ENCODE assay signal across 8 mouse cellular contexts in the genomic region with DNA sequence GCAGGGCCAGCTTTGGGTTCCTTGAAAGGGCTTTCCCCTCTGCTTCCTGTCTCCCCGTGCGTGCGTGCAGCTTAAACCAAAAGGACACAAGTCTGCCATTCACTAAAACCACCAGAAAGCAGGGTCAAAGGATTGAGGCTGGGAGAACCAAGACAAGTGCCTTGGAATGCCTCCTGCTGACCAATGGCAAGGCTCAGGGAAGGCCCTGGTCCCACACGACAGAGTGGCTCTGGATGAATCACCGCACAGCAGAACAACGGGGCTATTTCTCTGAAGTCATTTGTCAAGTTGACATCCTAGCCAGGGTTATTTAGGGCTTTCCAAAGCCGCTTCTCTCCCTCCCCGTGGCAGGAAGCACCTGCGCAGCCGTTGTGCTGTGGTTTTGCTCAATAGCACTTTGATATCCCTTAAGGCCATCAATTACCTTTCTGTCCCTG.
A peak's percentile ranks its signal among the peaks of the same experiment; 100 is the strongest.
DNase-seq lines count a peak whose midpoint lies in the region; ATAC-seq lines count a peak whose summit lies in the region.
"Had no signal": no experiment of that assay in that cellular context is flagged by ENCODE, and none has a peak within 500 bp of the region (broad histone marks: within the 10 kb centered on the region; RNA-seq: fewer than 3 reads in every experiment).

No protein-coding gene starts in this region.

- no peaks in the 10 kb centered on the region for H3K27me3 ChIP-seq in hindbrain, embryonic 16.5 days (replicated peaks; ENCODE audit: control insufficient read depth, insufficient read depth, low read length)
- no peaks in the 10 kb centered on the region for H3K27me3 ChIP-seq in midbrain, embryonic 16.5 days (ENCODE audit: control insufficient read depth, insufficient read depth, low read depth, low read length)
- no peaks in the 10 kb centered on the region for H3K27me3 ChIP-seq in forebrain, embryonic 12.5 days
- H3K27me3 ChIP-seq in liver, embryonic 11.5 days (replicated peaks; ENCODE audit: control insufficient read depth, insufficient read depth, low read length), result no peaks in the 10 kb centered on the region
- H3K27me3 ChIP-seq: liver, embryonic 15.5 days had no signal

- no peak overlapping the region; the same call in 1 of the 2 replicates for H3K9ac ChIP-seq in hindbrain, embryonic 16.5 days (ENCODE audit: low read depth, low read length)
- no peak overlapping the region for H3K9ac ChIP-seq in midbrain, embryonic 16.5 days (ENCODE audit: low read depth, low read length)
- no peak overlapping the region for H3K9ac ChIP-seq in forebrain, embryonic 12.5 days
- no peak overlapping the region for H3K9ac ChIP-seq in liver, embryonic 11.5 days (ENCODE audit: low read depth, low read length)
- H3K9ac ChIP-seq: liver, embryonic 15.5 days had no signal

- H3K9me3 ChIP-seq in hindbrain, embryonic 16.5 days (ENCODE audit: control insufficient read depth, low read length), result no peaks in the 10 kb centered on the region
- no peaks in the 10 kb centered on the region for H3K9me3 ChIP-seq in midbrain, embryonic 16.5 days (replicated peaks; ENCODE audit: control insufficient read depth, low read length, poor library complexity, severe bottlenecking)
- H3K9me3 ChIP-seq in forebrain, embryonic 12.5 days, result no peaks in the 10 kb centered on the region
- no peaks in the 10 kb centered on the region for H3K9me3 ChIP-seq in liver, embryonic 11.5 days (ENCODE audit: control insufficient read depth, low read length)
- H3K9me3 ChIP-seq: liver, embryonic 15.5 days had no signal

- peaks cover 14% of the 10 kb centered on the region for H3K4me1 ChIP-seq in hindbrain, embryonic 16.5 days (ENCODE audit: control insufficient read depth, insufficient read depth, low read depth, low read length)
- peaks cover 20% of the 10 kb centered on the region for H3K4me1 ChIP-seq in midbrain, embryonic 16.5 days (ENCODE audit: control insufficient read depth, insufficient read depth, low read length)
- peaks cover 25% of the 10 kb centered on the region for H3K4me1 ChIP-seq in forebrain, embryonic 12.5 days
- H3K4me1 ChIP-seq in liver, embryonic 11.5 days (replicated peaks; ENCODE audit: control insufficient read depth, insufficient read depth, low read length), result peaks cover 7% of the 10 kb centered on the region; the same call in 1 of the 2 replicates

- H3K36me3 ChIP-seq in hindbrain, embryonic 16.5 days (ENCODE audit: control insufficient read depth, insufficient read depth, low read length), result no peaks in the 10 kb centered on the region
- H3K36me3 ChIP-seq in midbrain, embryonic 16.5 days (ENCODE audit: control insufficient read depth, insufficient read depth, low read length), result no peaks in the 10 kb centered on the region
- H3K36me3 ChIP-seq in forebrain, embryonic 12.5 days (replicated peaks), result no peaks in the 10 kb centered on the region
- no peaks in the 10 kb centered on the region for H3K36me3 ChIP-seq in liver, embryonic 11.5 days (ENCODE audit: control insufficient read depth, insufficient read depth, low read length)
- H3K36me3 ChIP-seq: liver, embryonic 15.5 days had no signal

- no peak overlapping the region for H3K4me3 ChIP-seq in hindbrain, embryonic 16.5 days (ENCODE audit: low read length)
- H3K4me3 ChIP-seq in midbrain, embryonic 16.5 days (ENCODE audit: low read depth, low read length), result no peak overlapping the region
- no peak overlapping the region for H3K4me3 ChIP-seq in forebrain, embryonic 12.5 days (replicated peaks)
- H3K4me3 ChIP-seq in liver, embryonic 11.5 days (ENCODE audit: low read depth, low read length), result no peak overlapping the region
- H3K4me3 ChIP-seq: liver, embryonic 15.5 days had no signal

- ATAC-seq in hindbrain, embryonic 16.5 days, result peak; percentile 87
- no peak for ATAC-seq in midbrain, embryonic 16.5 days
- no peak for ATAC-seq in forebrain, embryonic 12.5 days (ENCODE audit: low FRiP score)
- ATAC-seq in liver, embryonic 11.5 days (replicated peaks; ENCODE audit: low FRiP score), result no peak

- DNase-seq in B cell, adult 2 months, result peak; percentile 32 to 38
- DNase-seq in adrenal gland, adult (ENCODE audit: inconsistent age in 2 of 2, low spot score in 1 of 2), result peak; percentile 86 to 91
- no peak for DNase-seq in urinary bladder, postnatal 36 days (ENCODE audit: low spot score in 2 of 2)
- DNase-seq in liver, embryonic 11.5 days (ENCODE audit: low spot score), result no peak

- WGBS in hindbrain, embryonic 16.5 days, result 20% methylated on average over 10 of the region's 10 CpGs
- 30% methylated on average over 10 of the region's 10 CpGs for WGBS in midbrain, embryonic 16.5 days
- 48% methylated on average over 10 of the region's 10 CpGs for WGBS in forebrain, embryonic 12.5 days
- 23% methylated on average over 10 of the region's 10 CpGs for WGBS in liver, embryonic 11.5 days

- peak overlapping the region; percentile 56; the same call in 1 of the 2 replicates for H3K27ac ChIP-seq in hindbrain, embryonic 16.5 days (ENCODE audit: low read depth, low read length)
- peak overlapping the region; percentile 50 for H3K27ac ChIP-seq in midbrain, embryonic 16.5 days (ENCODE audit: low read length)
- H3K27ac ChIP-seq in forebrain, embryonic 12.5 days, result no peak overlapping the region
- H3K27ac ChIP-seq in liver, embryonic 11.5 days (ENCODE audit: low read depth, low read length), result no peak overlapping the region
- H3K27ac ChIP-seq: liver, embryonic 15.5 days had no signal

- no peak overlapping the region for H3K4me2 ChIP-seq in hindbrain, embryonic 16.5 days (ENCODE audit: low read length)
- H3K4me2 ChIP-seq in midbrain, embryonic 16.5 days (ENCODE audit: low read length), result no peak overlapping the region
- H3K4me2 ChIP-seq in forebrain, embryonic 12.5 days, result no peak overlapping the region
- H3K4me2 ChIP-seq in liver, embryonic 11.5 days, result no peak overlapping the region
- H3K4me2 ChIP-seq: liver, embryonic 15.5 days had no signal

Comparison
In these comparisons a context has a peak if more than half of its experiments do, and no peak if none do; other contexts are left out.
1. DNase-seq: peak in B cell, adult 2 months (2 of 2) and adrenal gland, adult (2 of 2); none in urinary bladder, postnatal 36 days (0 of 2) and liver, embryonic 11.5 days (single experiment).
2. H3K27ac ChIP-seq: peak in hindbrain, embryonic 16.5 days (single experiment) and midbrain, embryonic 16.5 days (single experiment); none in forebrain, embryonic 12.5 days (single experiment) and liver, embryonic 11.5 days (single experiment).